Mouse (Mus musculus) heart, postnatal 0 days (tissue): ENCODE results near the gene N6amt1.

Experiments used
- CTCF ChIP-seq: IDR thresholded peaks from 2 replicates; pipeline ENCODE4 v1.5.1; 2016; ENCODE audit warnings: antibody characterized with exemption, control low read depth, low read depth
- EP300 ChIP-seq: IDR thresholded peaks from 2 replicates; pipeline ENCODE4 v1.6.1; 2016; ENCODE audit warnings: antibody characterized with exemption, low read depth

- no peak for TF ChIP-seq EP300
- TF ChIP-seq CTCF, result no peak
Measured at GRCm38 (mm10) chr16:87366445-87366844, 12.5 kb downstream of the N6amt1 start.
